Mouse (Mus musculus): ENCODE results near the gene Smim24.

Smim24 gene

DNA sequence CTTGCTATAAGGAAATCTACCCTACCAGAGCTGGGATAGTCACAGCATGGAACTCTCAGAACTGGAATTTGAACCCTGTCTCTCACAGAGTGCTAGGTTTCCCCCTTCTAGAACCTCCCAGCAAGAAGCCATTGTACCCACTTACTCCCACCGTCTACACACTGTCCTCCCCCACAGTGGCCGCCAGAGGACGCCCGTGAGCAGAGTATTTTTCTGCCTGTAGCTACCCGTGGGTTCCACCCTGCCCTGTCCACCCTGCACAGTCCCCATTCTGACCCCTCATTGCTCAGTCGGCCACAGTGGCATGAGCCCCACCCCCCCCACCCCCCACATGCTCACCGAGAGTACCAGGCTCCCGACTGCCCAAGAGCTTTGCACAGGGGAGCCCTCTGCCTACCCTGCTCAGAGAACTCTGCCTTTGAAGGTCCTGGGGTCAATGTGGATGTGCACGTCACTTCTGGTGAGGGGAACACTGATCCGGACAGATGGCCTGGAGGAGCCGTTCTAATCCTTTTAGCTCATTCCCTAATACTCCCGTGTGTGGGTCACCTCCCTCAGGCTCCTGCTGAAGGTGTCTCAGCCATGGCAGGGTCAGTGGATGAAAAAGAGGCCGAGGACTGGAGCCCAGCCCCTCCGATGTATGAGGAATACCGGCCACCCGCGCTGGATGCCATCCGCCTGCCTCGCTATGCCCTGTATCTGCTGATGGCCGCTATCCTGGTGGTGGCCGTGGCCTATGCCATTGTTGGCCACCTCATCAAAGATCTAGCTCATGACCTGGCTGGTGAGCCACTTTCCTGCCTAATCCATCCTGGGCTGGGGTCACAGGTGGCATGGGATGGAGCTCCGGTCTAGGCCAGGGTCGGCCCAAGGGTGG, 2.8 kb upstream of the Smim24 start:
- peak; percentile 73 for DNase-seq (ENCODE audit: extremely low spot score, low spot score)

DNA sequence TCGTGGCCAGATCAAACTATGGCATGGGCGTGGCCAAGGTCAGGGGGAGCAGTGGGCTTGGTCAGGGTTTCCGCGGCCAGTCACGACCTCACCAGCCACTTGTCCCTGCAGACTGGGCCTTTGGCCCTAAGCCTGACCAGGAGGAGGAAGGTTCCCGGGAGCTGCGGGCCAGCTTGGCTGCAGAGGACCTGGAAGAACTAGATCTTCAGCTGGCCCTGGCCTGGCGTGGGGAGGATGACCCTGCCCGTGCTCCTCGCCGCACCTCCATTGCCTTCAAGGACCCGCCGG, 2.2 kb upstream of the Smim24 start:
- DNase-seq (ENCODE audit: extremely low spot score, low spot score) = no peak

DNA sequence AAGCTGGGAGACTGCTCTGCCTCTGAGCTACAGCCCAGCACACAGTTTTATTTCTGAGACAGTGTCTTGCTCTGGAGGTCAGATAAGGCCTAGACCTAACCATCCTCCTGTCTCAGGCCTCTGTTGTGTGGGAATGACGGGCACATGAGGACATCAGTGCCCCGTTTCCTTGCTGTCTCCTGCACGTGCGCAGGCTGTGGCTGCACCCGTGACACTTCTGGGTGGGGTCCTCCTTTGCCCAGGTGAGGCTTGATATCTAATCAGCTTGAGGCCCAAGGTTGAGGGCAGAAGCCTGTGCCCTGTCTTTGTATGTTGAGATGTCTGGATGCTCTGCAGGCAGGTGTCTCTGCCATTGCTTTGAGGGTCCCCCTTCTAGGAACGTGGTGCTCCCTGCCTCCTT, 581 bp upstream of the Smim24 start:
- no peak for DNase-seq (ENCODE audit: extremely low spot score, low spot score)

DNA sequence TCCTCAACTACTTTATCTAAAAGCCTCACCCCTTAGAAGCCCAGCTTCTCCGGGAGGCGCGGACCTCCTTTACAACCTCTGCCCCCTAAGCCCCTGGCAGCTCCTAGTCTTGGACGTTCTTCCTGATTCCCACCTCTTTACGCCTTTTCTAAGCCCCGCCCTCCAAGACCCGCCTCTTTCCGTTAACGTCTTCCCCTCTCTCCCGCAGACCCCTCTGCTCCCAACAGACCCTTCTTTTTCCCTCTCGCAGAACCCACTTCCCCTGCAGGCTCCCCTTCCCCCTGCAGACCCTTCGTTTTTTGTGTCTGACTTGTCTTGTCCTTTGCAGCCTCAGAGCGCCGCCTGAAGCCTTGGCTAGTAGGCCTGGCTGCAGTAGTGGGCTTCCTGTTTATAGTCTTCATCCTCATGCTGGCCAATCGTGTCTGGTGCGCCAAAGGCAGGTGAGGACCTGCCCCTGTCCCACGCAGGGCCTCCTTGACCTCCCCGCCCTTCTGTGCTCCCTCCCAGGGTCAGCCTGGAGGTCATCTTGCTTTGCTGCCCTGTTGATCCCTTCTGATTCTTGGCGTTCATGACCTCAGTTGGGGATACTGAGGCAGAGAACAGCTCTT, 709 bp downstream of the Smim24 start:
- DNase-seq (ENCODE audit: extremely low spot score, low spot score) = no peak

DNA sequence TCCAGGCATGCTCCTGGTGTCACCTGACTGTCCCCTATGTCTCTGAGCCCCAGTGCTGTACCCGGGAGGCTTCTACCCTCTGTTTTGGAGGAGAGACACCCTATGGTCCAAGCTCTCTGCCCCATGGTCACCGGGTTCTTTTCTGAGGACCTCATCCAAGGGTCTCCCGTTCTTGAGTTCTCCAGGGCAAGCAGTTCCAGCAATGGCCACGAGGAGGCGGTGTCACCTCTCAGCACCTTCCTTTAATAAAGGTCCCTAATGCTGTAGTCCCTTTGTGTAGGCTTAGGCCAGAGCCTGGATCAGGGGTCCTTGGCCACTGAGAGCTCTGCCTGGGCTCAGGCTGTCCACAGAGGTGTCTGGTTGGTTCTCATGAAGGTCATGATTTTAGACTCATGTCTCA, 2.3 kb downstream of the Smim24 start:
- peak; percentile 85 for DNase-seq (ENCODE audit: extremely low spot score, low spot score)

DNA sequence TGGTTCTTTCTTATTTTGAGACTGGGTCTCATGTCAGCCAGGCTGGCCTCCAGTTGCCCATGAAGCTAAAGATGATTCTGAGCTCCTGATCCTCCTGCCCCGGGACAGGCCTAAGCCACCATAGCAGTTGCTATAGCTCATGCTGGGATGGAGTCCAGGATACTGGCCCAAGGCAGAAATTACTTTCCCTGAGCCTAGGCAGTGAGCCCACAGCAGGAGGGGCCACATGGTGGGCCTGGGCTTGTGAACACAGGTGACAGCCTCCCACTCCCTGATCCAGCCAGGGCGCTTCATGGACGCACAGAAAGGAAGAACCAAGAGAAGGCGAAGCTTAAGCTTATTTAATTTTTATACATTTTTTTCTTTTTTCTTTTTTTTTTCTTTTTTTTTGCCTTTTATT, 3.0 kb downstream of the Smim24 start:
- DNase-seq (ENCODE audit: extremely low spot score, low spot score) = no peak

DNA sequence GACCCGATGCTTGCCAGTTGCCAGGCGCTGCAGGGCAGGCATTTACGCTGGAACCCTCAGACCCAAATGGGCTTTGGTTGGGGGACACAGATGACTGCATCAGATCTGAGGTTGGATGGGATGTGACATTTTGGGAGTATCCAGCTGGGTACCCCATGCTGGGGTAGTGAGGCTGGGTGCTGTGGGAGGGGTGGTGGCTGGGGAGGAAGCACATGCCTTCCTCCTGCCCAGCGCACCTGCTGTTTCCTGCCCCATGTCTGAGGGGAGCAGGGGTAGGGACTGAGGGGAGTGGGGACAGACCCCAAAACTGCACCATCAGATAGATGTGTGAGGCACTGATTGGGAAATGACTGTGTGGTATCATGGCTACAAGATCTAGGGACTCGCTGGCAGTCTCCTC, 3.9 kb downstream of the Smim24 start:
- DNase-seq (ENCODE audit: extremely low spot score, low spot score) = no peak

DNA sequence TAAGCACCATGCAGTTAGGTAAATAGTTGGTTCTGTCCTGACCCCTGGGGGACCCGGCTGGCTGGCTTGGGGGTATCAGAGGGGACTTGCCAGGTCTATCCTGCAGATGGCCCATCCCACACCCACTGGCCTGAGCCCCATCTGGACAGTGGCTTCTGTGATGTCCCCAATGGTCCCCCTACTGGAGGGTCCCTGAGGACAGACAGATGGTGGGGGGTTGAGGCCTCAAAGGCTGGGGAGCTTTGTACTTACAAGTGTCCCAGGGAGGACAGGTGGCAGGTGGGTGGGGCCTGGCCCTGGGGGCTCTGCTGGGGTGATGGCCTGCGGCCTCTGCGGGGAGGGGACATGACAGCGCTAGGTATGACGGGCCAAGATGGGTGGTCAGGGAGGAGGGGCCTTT, 6.4 kb downstream of the Smim24 start:
- DNase-seq (ENCODE audit: extremely low spot score, low spot score) = no peak

DNA sequence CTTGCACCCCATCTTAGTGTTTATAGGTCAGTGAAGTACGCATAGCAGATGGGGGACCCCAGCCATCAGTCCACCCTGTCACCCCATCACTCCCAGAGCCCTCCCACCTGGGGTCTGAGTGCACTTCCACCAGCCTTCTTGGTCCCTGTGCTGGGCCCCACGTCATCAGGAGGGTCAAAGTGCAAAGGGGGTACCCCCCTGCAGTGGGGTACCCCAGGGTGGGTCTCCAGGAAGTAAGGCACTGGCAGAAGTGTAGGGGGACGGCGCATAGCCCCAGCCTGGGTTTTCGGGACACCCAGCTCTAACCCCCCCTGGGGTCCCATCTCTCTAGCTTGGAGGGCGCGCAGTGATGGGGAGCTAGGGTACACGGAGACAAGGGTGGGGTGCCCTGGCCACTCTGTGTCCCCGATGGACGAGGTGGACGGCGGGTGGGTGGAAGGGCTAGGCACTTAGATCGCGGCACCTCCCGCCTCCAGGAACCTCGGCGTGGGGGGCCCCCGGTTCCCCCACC, 7.0 kb downstream of the Smim24 start:
- no peak for DNase-seq (ENCODE audit: extremely low spot score, low spot score)

DNA sequence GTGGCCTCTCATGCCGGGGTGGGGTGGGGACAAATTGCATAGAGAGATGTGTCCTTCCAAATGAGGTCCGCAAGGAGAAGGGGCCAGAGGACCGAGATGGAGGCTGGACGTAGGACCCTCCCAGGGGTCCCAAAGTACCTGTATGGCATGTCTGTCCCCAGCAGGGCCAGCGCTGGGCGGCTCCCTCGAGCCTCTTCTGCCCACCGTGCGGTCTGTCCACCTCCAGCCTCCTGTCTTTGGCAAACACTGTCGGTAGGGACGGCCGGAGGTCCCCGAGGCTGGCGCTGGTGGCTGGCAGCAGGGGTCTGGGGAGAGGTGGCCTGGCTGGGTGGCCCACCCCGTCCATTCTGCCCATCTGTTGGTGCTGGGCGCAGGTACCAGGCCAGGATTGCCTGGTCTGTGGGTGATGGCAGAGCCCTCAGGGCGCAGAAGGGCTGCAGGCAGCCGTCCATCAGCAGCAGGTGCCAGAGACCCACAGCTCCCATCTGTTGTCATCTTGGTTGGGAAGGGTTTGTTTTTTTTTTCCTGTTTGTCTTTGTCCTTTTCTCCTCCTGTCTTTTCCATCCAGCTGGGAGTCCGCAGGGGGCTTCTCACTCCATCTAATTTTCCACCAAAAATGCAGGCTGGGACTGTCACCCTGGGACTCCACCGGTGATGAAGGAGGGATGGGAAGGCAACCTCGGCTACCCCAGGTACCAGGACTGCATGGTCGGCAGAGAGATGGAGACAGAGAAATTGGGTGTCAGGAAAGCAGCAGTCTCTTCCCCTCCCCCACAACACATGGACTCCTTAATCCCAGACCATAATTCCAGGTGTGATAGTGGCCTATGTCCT, 7.7 kb downstream of the Smim24 start:
- no peak for DNase-seq (ENCODE audit: extremely low spot score, low spot score)

DNA sequence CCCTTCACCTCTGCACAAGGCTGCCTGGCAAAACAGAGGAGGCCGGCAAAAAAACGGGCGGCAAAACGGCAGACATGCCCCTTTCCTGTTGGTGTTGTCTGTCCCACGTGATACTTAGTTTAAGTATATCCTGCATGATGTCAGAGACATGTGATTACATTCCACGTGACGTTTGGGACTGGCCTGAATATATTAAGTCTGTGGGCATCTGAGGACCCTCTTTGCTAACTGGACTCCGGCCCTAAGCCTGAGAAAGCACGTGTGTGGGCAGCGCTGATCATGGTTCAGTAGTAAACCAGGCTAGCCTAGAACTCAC, 8.3 kb downstream of the Smim24 start:
- DNase-seq (ENCODE audit: extremely low spot score, low spot score) = no peak

DNA sequence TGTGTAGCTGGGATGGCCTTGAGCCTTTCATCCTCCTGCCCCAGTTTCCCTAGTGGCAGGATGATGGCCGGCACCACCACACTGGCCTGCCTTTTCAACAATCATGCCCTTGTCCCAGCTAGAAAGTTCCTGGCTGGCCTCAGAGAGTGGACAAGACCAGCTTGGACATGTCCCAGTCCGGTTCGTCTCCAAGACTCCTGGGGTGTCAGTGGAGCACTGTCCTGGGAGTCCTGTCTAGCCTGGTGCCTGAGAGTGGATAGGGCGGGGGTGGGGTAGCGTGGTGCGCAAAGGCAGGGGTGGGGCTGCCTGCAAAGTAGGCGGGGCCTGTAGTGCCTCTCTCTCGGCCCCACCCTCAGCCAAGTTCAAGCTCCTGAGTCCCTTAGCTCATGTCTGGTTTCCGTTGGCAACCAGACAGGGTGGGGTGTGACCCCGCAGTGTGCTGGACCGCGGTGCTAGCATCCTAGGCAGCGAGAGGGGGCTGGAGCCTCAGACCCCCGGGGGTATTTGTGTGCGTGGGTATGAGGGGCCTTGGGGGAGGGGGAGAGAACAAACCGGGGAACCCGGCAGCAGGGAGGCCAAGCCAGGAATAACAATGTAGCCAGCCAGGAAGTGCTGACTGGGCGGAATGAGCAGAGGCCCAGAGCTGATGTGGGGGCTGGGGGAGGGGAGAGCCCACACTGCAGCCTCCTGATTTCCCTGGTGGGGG, 8.8 kb downstream of the Smim24 start:
- DNase-seq (ENCODE audit: extremely low spot score, low spot score) = peak; percentile 79

DNA sequence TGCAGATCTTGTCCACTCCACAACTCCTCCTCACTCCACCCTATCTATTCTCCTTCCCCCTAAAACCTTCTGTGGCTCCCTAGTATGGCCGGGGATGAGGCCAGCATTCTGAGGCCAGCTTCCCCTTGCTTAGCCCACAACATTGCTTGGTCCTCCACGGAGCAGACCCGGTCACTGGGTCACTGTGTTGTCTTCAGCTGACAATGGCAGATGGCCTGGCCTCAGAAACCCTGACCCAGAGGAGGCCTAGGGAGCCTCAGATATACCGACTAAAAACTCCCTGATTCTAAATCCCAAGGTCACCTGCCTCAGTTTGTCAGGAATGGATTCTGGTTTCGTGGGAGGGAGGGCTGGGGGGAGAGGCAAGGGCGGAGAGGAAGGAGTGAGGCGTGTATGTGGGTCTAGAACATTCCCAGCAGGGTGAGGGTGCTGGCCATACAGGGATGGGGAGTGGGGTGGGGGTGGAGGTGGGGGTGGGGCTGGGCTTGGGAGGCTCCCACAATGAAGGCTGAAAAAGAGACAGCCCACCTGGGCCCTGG, 9.4 kb downstream of the Smim24 start:
- DNase-seq (ENCODE audit: extremely low spot score, low spot score) = peak; percentile 56

DNA sequence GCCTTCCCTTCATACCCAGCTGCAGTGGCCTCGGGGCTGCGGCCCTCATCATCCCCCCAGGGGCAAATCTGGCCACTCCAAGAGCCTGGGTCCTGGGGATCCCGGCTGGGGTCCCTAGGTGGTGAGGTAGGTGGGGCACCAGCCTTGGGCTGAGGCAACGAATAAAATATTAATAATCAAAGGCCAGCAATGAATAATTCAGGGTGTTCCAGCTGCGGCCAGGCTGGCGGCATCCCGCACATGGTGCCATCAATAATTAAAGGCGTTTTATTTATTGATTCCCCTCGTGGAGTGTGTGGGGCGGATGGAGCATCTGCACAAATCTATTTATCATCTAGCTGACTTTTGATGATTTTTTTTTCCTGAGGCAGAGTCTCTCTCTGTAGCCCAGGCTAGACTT, 10.7 kb downstream of the Smim24 start:
- no peak for DNase-seq (ENCODE audit: extremely low spot score, low spot score)

DNA sequence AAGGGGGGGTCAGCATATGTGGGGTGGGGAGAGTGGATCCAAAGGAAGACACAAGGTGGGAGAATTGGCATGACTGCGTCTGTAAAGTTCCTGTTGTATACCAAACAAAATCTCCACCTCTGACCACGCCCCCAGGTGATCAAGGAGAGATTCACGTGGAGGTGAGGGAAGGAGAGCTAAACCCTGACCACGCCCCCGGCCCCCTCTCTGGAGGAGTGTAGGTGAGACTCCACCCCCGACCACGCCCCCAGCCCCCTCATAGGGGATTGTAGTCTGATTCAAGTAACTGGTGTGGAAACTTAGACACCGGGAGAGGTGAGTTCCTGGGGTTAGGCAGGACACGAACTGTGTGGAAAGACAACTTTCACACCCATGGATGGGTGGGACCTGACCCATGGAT, 11.2 kb downstream of the Smim24 start:
- no peak for DNase-seq (ENCODE audit: extremely low spot score, low spot score)

DNA sequence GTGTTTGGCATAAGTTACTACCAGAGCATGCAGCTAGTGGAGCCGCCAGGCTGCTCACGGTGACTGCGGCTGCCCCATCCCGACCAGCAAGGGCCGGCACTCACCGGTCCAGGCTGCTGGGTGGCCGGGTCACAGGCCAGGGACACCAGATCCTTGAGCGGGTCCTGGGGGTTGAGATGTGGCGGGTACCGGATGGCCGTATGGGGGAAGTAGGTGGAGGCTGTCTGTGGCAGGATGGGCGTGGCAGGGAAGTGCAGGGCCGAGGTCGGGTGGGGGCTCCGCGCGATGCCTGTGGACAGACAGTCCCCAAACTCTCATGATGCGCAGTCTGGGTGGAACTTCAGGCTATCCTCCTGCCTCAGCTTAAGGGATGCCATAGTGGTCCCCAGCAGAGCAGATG, 11.9 kb downstream of the Smim24 start:
- no peak for DNase-seq (ENCODE audit: extremely low spot score, low spot score)

DNA sequence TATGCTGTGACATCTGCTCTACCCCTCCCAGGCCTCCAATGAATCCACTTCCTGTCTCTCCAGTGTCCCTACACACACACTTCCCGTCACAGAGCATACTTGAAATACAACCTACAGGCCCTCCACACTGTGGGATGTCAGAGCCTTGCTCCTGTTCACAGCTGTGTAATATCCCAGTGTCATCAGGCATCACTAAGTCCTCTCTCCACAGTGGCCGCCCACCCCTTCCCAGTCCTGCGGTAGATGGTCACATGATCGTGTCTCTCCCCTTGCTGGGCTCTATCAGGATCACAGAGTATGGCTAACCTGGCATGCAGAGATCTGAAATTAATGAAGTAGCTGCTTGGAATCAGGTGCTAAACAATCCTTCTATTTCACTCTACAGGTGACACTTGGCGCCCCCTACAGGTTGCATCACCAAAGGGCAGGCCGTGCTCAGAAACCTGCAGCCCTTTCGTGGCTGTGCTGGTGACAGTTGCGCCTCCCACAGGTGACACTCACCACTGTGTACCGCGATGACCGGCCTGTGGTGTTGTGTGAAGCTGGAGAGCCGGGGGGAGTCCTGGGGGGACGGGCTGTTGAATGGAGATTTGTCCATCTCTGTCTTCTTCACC, 12.8 kb downstream of the Smim24 start:
- DNase-seq (ENCODE audit: extremely low spot score, low spot score) = no peak

DNA sequence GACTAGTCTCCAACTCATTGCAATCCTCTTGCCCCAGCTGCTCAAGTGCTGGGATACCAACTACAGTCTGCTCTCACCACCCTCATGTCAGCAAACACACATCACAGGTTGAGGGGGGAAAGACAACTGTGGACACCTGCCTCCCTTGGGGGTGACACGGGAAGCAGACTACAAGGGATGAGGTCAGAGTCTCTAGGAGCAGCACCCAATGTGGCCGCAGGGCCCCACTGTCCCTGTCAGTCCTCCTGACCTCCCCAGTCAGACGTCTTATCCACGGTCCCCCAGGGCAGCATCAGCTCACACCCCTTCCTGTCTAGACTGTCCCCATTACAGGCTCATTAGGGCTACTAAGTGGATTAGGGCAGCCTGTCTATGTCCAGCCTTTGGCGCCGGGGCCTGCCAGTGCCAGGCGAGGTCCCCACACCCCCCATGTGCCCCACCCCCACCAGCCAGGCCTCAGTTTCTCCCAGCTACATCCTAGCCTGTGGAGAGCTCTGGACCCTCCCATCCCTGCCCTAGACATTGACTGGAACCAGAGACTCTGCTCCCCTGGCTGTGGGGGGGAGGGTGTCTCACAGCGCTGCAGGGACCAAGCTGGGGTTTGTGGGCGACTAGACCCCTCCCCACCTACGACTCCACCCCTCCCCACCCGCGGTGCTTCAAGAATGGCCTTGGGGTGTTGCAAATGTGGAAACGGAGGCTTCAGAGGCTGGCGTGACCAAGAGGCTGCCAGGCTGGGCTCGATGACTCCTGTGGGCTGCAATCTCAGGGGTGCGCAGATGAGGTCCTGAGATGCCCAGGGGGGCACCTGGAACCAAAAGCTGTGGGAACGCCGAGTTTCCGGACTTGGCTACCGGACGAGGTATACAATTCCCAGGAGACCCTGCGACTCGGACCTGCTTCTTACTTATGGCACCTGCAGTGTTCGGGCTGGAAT, 13.9 kb downstream of the Smim24 start:
- no peak for DNase-seq (ENCODE audit: extremely low spot score, low spot score)

DNA sequence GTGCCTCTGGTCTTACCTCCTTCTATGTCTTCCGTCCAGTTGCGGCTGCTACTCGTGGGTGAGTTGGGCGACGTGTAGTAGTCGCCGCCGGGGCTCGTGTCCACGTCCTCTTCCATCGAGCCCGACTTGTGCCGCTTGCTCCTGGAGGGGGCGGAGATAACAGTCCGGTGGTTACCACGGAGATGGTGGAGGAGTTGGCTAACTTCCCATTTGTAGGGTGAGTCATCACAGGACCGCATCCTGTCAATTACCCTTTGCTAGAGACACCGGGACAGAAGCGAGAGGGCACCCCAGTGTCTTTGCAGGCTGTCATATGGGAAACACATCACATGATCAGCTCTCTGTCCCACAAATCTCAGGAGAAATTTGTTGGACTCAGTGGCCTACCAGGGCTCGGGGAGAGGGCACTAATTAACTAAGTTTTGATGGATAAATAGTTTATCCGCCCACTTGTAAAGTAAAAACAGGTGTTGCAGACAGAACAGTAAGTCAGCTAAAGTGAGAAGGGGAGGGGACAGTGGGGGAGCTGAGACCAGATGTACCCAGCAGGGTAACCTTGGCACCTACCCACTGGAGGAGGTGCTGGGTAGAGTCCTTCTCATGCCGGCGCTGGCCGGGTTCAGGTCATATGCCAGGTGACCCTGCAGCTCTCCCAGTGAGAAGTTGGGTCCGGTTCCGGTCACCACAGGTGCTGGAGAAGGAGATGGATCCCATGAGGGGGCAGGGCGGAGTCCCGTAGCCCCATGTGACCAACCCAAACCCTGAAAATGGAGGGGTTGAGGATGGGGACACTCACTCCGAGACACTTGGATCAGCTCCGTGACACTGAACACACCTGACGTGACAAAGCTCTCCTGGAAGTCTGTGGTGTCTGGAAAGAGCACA, 14.9 kb downstream of the Smim24 start:
- DNase-seq (ENCODE audit: extremely low spot score, low spot score) = no peak
